Mouse (Mus musculus) left cerebral cortex, postnatal 25 days (tissue): ENCODE data around the gene Tbc1d22a. TPM values are rescaled to one million over a fixed set of nuclear protein-coding genes. Genes with fewer than 3 reads are reported as not detected.

ENCODE experiments used
- DNase-seq, 2 experiments: peaks; one replicate each; pipeline ENCODE4 v3.0.0; 2022; ENCODE audit warnings: low spot score in 2 of 2, mixed read lengths in 1 of 2
- intact Hi-C: fragments of 180-260 bp; cut with DNase I; formaldehyde crosslinking; loops from one replicate; pipeline ENCODE4 v1.15.1; 2025
- total RNA-seq, 2 experiments: library from RNA; stranded (reverse); gene quantifications; 2 replicates each; pipeline ENCODE4 v1.2.3; 2021

The Tbc1d22a gene
- total RNA-seq, 2 experiments from 2014 or later = 28.8 to 31.6 TPM

DNA sequence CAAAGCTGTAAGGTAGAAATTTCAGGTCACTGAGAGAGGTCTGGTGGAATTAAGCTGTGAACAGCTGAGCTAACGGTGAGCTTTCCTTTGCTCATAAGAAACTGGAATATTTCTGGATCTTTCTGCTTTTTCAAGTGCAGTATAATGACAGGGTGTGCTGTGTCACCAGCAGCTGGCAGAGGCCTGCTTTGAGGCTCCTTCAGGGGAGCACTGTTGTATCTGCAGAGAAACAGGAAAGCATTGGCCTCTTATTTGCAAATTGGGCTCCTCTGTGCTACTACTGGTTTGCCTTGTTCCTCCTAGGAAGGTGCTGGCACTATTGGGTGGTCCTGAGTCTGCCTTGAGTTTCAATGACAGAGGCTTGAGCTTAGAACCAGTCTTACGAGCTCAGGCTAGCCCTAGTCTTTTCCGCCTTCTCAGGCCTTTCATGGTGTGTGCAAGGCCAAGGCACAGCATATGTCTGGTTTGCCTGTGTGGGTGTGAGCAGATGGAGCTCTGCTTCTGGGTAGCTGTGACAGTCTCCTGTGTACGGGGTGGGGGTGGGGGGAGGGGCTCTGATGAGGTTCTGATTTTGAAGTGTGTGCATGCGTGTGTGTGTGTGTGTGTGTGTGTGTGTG lies 95.1 kb downstream of the Tbc1d22a start:
- DNase-seq = peak; percentile 60 to 88
- intact Hi-C loops = no loop called here

DNA sequence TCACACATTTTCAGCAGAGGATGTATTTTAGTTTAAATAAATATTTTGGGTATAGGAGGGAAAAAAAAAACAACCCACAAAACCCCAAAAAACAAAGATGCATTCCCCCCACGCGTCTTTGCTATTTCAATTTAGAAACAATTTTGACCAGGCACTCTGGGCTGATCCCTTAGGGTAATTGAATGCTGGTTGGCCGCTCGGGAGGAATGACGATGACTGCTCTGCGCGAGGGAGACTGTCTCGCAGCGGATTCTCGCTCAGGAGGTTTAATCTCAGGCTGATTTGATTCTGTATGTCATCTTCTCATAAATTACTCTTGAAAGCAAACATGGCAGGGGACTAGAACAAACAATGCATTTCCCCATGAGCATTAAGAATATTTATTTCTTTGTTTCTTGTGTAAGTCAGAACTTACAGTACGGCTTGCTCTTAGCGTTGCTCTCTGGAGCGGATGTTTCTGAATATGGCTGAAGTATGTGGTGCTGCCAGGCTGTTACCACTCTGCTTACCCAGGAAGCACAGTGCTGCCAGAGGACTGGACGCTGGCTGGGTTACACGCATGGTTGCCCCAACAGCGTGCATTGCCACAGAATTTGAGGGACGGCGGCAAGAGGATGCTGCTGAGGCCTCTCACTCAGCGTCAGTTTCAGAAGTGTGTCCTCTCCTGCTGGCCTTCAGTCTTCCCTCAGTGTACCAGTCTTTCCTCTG lies 106.7 kb downstream of the Tbc1d22a start:
- intact Hi-C loops = no loop called here
- DNase-seq = no peak

DNA sequence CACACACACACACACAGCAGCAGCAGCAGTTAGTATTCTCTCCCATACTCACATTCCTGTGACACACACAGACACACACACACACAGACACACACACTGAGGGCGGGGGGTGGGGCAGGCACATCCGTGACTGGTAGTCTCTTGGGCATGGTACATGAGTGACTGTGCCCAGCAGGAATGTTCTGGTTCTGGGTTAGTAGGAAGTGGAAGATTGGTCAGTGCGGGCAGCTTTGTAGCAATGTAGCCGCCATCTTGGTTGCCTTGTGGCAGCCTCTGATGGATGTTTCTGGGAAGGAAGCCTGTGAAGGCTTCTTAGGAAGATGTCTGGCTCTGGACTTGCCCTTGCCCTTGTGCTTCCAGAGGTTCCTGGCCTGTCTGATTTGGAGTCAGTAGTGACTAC lies 112.1 kb downstream of the Tbc1d22a start:
- no peak for DNase-seq
- intact Hi-C loops = no loop called here

DNA sequence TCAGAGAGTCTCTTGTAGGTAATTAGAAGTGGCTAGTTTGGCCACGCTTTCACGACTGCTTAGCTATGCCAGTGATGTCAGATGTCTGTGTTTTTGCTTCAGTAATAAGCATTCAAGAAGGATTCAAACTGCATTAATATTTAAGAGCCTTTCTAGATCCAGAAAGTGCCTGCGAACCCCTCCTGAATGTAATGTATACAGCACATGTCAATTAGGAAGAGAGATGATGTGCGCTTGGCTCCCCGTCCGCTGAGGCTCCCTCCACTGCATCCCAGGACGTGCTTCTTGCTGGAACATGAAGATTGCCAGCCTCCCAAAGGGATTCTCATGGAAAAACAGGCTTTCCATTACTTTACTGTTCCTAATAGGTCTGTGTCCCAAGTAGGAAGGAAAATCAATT lies 115.7 kb downstream of the Tbc1d22a start:
- DNase-seq = no peak
- intact Hi-C loops = no loop called here

DNA sequence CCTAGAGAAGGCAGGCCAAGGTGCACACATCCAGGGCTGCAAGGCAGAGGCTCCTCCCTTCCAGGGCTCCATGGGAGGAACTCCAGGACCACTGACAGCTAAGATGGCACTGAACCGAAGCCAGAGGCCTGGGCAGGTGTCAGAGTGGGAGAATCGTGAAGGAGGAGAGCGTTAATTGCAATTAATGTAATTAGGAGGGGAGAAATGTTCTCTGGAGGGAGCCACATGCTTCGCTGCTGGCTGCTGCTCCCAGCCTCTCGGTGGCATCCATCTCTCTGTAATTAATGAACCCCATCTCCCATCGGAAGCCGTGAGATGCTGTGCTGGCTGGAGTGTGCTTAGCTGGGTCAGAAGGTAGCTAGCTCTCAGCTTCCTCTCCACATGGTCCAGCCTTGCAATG lies 116.2 kb downstream of the Tbc1d22a start:
- intact Hi-C loops = no loop called here

DNA sequence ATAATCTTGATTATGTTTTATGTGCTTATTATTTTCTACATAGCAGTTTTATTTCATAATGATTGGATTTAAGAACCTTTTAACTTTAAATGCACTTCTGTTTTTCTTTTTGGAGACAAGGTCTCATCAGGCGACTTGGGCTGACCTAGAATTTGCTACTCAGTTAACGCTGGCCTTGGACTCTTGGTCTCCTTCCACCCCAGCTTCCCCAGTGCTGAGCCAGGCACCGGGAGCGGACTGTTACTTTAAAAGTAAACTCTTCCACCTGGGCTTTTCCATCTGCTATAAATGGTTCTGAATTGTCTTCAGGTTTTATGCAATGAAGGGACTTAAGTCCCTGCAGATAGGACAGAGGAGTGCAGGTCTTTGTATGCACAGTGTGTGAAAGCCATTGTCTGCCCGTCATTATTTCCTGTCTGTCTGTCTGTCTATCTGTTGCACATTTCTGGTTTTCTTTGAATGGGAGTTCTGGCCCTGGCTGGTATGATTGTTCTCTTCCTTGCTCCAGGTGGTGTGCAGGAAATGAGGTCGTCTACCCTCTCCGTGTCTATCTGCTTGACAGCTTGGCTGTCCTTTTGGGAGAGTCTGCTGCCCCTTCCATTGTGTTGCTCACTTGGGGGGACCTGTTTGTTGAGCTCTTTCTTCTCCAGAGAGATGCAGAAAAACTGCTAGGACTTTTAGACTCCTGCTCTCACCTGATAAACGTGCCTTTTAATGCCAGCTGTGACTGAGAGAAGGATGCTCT lies 117.4 kb downstream of the Tbc1d22a start:
- DNase-seq = no peak
- intact Hi-C loops = no loop called here

More for the DNA sequence above, 116.2 kb downstream of the Tbc1d22a start:
- DNase-seq = no peak

DNA sequence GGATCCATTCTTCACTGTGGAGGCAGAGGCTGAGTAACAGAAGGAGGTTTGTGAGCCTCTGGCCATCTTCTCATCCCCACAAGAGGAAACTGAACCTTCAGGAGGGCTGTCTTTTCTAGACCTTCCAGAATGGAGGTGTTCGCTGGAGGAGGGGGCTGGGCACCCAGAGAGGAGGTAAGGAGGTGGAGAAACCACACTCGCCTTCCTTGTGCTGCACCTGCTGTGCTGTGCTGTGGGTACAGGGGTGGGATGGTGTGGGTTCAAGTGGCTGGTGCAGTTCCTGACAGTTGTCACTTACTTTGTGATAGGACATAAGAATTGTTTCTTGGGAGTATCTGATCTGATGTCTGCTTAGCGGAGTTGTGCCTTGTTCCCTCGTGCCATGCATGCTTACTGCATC lies 118.9 kb downstream of the Tbc1d22a start:
- no peak for DNase-seq
- intact Hi-C loops = no loop called here

DNA sequence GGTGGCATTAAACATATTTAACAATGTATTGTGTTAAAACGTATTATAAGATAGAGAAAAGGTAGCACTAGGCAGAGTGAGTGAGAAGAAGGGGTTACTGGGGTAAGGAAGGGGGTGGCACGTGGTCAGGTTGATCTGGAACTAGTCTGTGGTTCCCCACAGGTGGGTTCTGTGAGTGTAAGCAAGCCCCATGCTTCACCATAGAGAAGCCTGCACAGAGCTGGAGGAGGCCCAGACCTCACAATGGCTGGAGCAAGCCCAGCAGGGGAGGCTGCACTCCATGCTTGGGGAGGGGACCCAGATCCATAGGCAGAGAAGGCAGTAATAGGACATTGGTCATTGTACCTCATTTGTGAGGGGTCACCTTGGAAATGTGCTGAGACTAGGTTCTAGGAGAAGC lies 119.3 kb downstream of the Tbc1d22a start:
- DNase-seq = no peak
- intact Hi-C loops = no loop called here

DNA sequence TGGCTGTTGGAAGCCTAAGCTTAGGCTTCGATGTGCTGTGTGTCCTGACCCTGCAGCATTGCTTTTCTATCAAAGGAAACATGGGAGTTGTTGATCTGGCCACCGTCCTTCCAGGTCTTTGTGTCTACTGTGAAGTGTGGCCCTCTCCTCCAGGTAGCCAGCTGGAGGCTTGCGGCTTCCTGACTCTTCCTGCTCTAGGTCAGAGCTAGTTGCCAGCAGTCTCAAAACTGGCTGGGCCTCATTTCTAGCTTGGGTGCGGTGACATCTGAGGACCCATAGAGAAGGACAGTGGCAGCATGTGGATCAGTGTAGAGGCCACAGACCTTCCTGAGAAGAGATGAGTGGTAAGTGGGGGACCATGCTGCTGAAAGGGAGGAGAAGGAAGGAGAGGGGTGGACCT lies 120.0 kb downstream of the Tbc1d22a start:
- no peak for DNase-seq
- intact Hi-C loops = no loop called here

DNA sequence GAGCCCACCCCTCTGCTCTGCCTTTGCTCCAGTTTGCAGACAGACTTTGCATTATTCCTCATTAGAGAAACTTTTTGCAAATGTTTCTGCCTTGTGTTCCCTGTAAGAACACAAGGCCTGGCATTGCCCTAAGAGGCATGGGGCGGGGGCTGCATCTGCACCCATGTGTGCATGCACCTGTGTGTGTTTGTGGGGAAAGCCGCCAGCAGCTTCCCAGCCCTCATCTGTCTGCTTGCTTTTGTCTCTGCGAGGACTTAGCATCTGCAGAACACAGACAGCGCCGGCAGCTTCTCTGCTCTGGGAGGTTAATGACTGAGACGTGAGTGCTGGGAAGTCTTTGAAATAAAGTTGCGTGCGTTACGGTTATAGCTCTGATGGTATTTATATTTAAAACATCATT lies 120.5 kb downstream of the Tbc1d22a start:
- intact Hi-C loops = no loop called here

DNA sequence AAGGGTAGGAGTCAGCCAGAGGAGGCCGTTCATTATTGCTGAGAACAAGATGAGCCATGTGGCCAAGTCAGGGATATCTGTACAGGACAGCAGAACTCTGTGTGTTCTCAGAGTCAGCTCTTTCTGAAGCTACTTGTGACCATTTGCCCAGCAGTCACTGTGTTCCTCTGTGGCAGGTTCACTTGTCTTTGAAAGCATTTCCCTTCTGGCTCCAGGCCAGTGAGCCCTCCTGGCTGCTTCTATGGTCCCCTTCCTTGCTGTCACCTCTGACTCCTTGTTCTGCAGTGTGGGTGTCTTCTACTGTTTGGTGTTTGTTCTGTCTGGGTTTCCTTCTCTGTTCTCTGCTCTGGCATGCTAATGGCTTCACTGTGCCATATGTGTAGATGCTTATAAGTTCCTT lies 121.5 kb downstream of the Tbc1d22a start:
- DNase-seq = no peak
- intact Hi-C loops = no loop called here

More for the DNA sequence above, 120.5 kb downstream of the Tbc1d22a start:
- no peak for DNase-seq

DNA sequence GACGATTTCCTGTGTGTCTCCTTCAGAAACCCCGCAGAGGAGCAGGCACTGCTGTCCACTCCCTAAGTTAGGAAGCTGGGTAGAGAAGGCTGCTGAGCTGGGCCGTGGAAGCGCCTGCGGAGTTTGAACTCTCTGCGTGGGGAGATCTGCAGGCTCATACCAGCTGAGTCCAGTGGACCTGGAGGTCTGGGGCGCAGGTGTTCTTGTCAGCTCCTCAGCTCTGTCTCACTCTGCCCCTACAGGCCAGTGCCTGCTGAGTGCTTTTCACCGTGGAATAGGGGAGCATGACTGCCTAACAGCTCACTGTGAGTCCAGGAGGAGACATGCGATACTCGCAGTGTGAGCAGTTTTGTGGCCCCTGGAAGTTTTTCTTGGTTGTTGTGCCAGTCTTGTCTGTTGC lies 123.5 kb downstream of the Tbc1d22a start:
- no peak for DNase-seq
- intact Hi-C loops = no loop called here

DNA sequence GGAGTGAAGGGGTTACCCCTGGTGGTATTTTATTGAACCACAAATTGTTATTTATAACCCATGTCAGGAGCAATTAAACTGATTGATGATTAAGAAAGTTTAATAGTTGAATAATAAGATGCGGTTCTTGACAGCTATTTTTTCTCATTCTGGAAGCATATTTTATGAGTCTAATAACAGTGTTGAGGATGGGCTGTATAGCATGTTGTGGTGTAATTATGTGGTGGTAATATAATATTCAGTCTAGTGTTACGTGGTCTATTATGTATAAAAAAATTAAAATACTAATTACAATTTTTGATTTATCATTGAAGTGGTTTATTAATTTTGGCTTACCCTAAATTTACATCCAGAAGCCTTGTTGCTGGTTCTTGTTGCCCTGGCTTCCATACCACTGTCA lies 125.5 kb downstream of the Tbc1d22a start:
- DNase-seq = no peak
- intact Hi-C loops = no loop called here

DNA sequence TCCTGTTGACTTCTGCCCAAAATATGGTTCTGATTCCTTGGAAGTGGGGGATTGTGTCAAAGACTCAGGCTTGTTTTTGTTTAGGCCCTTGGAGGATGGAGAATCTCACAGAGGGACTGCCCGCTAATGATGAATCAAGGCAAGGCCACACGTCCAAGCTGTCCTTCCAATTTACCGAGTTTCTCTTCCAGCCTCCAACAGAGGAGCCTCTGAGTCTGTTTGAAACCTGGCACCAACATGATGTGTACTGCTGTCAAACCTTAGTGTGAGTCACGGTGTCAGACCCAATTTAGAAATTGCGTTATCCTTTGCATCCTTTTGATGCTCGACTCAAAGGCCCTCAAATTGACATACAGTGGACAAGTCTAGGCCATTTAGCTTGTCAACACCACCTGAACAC lies 126.5 kb downstream of the Tbc1d22a start:
- intact Hi-C loops = no loop called here

DNA sequence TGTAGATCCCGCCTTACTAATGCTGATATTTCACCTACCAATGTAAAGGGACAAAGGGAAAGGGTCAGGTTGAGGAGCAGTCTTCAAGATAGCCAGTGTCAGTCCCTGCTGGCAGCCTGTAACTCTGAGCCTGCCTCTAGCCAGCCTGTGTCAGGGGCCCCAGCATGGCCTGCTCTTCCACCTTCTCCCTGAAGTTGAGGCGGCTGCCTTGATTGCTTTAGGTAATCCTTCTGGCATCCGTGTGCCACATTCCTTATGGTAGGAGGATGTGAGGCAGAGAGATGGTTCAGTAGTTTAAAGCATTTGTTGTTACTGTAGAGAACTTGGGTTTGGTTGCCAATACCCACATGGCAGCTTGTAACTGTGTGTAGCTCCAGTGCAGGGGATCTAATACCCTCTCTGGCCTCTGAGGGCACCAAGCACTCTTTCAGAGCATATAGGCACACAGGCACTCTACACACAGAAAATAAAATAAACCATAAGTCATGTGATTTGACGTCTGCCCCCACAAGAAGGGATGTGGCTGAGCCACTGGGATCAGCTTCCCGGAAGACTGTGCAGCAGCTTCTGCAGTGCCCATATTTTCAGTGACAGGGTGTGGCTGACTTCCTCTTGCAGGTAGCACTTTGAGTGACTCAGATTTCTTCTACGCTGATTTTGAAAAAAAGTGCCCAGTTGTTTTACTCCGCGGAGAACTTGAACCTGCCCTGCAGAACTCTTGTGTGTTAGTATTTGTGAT lies 128.5 kb downstream of the Tbc1d22a start:
- intact Hi-C loops = no loop called here
- no peak for DNase-seq

More for the DNA sequence above, 126.5 kb downstream of the Tbc1d22a start:
- DNase-seq = no peak

DNA sequence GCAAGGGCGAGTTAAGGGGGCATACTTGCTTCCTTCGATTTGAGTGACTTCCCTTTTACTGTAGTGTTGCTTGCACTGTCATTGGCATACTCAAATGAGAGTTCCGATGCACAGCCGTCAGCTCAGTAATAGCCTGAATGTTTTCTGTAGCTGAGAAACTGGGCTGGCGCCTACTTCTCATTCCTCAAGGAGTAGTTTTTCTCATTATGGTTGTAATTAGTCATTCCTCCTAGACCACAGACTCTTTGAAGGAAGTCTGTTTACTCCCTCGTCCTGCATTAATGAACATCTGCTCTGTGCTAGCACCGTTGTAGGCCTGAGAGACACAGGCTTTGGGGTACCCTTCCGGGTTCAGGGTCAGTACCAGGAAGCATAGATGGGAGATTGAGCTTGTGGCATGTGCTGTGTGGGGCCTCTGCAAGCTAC lies 130.7 kb downstream of the Tbc1d22a start:
- DNase-seq = peak in 1 of 2 experiments; percentile 70
- intact Hi-C loops = no loop called here

DNA sequence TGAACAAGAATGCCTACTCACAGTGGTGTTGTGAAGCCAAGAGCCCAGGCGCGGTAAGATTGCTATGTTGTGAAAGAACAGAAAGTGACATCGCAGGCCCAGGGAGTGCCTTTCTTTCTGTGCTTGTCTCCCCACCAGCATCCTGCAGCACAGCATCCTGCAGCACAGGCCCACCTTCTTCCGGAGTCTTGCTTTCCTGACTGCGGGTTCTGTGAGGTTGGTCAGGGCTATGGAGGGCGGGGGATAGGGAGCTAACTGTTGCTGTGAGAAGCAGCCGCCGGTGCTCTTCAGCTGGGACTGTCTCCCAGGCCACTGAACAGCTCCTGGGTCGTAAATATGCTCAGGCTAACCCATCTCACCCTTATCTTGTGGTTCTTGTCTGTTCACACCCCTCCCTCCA lies 131.6 kb downstream of the Tbc1d22a start:
- intact Hi-C loops = no loop called here
- no peak for DNase-seq

DNA sequence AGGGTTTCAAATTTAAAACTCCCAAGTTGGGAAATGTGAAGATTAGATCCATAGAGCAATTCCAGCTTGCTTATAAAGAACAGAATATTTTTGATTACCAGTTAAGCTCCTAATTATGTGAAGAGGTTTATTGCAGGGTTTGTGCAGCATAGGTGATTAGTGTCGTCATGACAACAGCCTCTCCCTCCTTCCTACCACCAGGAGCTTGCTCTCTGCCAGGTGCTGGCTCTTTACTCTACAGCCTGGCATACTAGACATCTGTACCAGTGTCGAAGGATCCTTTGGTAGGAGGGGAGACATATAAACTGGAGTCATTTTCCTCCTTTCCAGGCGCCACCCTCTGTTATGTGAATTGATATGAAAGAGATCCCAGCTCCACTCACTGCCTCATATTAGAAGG lies 132.3 kb downstream of the Tbc1d22a start:
- DNase-seq = no peak
- intact Hi-C loops = no loop called here

DNA sequence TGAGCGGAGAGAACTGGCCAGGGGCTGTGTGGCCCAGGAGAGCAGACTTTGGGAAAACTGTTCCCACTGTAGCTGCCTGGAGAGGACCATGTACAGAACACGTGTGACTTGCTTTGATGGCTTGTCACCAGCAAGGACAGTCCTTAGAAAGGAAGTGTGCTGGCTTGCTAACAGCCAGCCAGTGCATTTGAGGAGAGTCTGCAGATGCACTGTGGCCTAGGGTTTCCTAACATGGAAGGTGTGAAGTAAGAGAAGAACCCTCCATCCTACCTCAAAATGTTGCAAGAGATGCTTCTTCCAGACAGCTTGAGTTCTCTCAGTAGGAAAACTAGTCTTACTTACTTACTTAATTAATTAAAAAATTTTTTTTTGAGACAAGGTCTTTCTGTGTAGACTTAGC lies 140.7 kb downstream of the Tbc1d22a start:
- intact Hi-C loops = no loop called here
- DNase-seq = no peak

DNA sequence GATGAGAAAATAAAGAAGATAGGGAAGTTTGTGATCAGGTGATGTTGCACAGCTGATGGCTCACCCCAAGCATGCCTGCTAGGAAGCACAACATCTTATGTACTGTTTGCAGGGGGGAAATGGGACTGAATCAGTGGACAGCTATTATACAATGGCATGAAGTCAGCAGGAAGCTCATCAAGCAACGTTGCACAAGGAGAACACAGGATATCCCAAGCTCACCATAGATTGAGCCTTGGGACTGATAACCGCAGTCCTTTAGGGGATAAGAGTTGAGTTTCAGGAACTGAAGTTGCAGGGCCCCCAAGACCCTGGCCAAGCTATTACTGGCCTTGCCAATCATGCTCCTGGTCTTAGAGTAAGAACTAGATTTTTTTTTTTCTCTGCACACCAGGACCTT lies 141.6 kb downstream of the Tbc1d22a start:
- intact Hi-C loops = no loop called here
- DNase-seq = no peak
